Mouse (Mus musculus): ENCODE data around the gene Olfr933.

Olfr933 gene

GRCm38 (mm10) chr9:38972013-38972412, at the start of gene Olfr933:
Olfr933 (plus strand) TSS chr9:38972313.
- DNase-seq = no peak

GRCm38 (mm10) chr9:38929509-38929908, 42.6 kb upstream of the Olfr933 start, which contains the start of gene Olfr930:
Olfr930 (plus strand) TSS chr9:38929809.
- DNase-seq = no peak

GRCm38 (mm10) chr9:38953401-38954123, 18.6 kb upstream of the Olfr933 start:
- DNase-seq = no peak

GRCm38 (mm10) chr9:38954124-38954416, 18.0 kb upstream of the Olfr933 start:
- DNase-seq = no peak

- DNase-seq = no peak
These were observed 16.1 kb downstream of the Olfr933 start, which contains the start of gene Olfr934 for GRCm38 (mm10) chr9:38988215-38988614. Olfr934 (minus strand) TSS chr9:38988315.

GRCm38 (mm10) chr9:38999583-38999982, 27.5 kb downstream of the Olfr933 start, which contains the start of gene Olfr935:
Olfr935 (minus strand) TSS chr9:38999683.
- DNase-seq = no peak

GRCm38 (mm10) chr9:39023277-39023676, 51.2 kb downstream of the Olfr933 start, which contains the start of gene Olfr146:
Olfr146 (minus strand) TSS chr9:39023377.
- DNase-seq = no peak
